Mouse (Mus musculus) brain, embryonic 18.5 days (tissue): ENCODE measurements around the gene Brms1l.

Experiments
- DNase-seq: peaks from one replicate; pipeline ENCODE4 v3.0.0-alpha.2; 2012; ENCODE audit warnings: low read depth, low spot score

The Brms1l gene

DNA sequence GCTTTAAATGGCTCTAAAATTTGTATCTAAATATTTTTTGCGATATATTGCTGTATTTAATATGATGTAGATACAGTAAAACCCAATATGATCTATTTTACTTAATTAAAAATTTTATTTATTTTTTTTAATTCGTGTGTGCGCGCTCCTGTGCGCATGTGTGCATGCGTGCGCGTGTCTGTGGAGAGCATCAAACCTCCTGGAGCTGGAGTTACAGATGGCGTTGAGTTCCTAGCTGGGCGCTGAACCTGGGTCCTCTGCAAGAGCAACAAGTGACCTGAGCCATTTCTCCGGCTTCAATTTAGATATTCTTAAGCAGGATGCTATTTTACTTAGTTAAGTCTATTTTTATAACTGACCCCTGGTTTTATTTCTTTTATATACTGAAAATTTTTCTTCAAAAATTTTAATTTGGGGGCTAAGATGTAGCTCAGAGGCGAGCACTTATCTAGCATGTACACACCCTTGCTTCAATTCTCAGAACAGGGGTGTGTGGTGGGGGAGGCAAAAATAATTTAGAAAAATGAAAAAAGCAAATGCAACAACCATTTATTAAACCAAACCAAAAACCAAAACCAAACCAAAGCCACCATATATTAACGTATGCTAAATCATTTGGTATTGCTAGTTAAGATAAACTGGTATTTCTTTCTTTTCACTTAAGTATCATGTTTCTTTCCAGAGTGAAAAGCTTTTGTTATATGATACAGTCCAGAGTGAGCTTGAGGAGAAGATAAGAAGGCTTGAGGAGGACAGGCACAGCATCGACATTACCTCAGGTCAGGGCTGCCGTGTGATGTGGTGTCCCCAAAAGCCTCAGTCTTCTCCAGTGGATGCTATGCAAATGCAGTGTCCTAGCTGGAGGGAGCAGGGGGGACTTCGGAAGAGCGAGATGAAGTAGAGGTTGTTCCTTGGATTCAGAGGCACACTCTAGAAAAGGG, 23.6 kb downstream of the Brms1l start:
- DNase-seq: no peak

DNA sequence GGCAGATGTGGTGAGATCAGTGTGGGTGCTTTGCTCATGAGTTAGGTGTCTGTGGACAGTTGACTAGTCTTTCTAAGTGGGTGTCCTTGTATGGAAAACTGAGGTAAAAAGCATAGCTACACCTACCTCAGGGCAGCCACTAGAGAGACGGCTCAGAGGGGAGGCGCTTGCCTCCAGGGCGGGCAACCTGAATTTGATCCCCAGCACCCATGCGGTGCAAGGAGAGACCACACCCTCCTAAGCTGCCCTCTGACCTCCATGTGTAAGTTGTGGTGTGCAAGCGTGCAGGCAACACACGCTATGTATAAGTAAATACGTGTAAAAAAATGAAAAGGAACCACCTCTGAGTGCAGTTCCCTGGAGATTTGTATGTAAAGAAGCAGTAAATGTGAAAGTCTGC, 24.5 kb downstream of the Brms1l start:
- no peak for DNase-seq

DNA sequence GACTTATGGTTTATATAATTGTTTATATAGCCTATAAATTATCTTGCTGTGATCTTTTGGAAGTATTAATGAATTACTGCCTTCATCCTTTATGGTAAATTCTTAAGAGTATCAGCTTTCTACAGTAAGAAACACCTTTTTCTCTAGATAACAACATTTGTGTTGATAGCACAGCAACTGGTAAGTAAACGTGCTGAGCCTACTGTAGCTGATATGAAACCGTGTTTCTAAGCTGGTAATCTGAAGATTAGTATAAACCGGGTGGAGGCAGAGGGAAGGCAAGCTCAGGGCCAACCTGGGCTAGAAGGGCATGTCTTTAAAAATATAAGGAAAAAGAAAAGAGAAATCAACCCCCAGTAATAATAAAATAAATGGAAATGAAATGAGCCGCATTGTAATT, 31.6 kb downstream of the Brms1l start:
- no peak for DNase-seq

DNA sequence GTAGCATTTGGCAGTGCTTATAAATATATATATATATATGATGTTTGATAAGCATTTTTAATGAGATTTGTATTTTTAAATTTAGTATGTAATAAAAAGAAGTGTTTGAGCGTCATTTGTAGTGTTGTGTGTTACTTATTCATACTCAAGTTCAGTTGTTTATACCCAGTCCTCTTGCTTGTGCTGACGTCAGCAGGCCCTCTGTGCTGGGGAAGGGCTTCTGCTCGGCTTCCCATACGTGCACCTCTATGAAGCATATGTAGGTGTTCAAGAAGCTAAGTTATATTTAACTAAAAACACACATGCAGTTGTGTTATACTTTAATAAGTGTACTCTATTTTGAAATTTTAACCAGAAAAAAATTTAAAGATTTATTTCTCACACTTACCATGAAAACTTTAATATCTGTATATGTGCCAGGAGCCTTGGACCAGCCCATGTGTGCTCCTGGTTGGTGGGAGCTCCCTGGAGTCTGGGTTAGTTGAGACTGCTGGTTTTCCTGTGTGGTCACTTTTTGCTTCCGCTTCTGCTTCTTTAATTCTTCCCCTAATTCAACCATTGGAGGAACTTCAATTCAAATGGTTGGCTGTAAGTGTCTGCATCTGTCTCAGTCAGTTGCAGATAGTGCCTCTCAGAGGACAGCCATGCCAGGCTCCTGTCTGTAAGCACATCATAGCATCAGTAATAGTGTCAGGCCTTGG, 33.6 kb downstream of the Brms1l start:
- no peak for DNase-seq

DNA sequence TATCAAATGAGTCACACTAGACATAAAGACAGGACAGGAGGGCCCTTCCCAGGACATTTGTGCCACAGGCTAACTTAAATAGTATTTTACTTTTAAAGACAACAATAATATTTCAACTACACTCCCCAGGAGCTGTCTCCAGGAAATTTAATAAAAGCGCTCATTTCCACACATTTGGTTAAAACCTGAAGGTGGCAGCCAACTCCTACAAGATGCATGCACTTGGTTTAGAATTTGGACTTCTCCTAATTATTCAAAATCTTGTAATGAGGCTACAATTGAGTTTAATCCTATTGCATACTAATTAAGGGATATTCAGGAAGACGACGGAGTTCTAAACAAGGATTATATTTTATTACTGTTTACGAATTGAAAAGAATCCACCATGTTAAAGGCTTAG, 49.3 kb downstream of the Brms1l start:
- no peak for DNase-seq

DNA sequence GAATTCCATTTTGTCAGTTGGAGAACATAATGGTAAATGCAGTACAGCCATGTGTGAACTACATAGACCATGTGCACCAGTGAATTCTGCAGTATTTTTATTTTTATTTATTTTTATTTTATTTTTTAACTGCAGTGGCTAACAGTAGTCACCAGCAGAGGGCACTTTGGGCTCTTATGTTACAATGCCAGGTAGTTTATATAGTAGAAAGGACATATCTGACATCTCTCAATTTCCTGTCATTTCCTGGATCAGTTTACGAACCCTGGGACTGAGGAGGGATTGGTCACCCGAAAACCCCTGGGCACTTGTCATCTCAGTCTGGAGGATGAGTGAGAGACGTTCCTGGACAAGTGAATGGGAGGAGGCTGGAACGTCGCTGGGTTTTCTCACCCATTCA, 52.4 kb downstream of the Brms1l start:
- DNase-seq: no peak

DNA sequence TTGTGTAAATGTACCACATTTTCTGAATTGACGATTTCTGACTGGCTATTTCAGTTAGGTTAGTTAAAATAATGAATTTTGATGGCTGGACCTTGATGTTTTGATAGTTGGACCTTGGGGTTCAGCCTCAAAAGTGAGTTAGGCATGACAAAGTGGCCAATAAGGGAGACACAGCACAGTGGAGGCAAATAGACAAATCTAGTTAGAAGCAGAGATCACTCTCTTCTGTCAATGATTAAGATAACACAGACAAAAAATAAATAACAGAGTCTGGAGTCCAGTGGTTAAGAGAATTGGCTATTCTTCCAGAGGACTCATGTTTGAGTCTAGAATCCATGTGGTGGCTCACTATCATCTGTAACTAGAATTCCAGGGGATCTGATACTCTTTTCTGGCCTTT, 68.7 kb downstream of the Brms1l start:
- DNase-seq: no peak

DNA sequence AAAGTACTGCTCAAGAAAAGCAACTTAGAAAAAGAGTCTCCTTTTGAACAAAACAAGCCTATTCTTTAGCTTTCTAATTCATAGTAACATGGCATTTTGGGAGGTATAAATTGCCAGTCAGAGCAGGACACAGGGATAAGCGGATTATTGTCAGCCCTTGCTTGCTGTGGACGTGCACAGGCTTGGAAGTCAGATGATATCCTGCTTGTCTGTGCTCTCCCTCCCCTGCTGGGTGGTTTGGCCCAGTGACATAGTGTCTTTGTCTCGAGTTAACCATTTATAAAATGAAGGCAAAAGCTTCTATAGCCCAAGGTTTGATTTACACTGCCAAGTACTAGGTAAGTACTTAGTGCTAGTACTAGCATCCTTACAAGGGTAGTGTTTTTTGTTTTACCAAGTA, 76.0 kb downstream of the Brms1l start:
- DNase-seq: no peak

DNA sequence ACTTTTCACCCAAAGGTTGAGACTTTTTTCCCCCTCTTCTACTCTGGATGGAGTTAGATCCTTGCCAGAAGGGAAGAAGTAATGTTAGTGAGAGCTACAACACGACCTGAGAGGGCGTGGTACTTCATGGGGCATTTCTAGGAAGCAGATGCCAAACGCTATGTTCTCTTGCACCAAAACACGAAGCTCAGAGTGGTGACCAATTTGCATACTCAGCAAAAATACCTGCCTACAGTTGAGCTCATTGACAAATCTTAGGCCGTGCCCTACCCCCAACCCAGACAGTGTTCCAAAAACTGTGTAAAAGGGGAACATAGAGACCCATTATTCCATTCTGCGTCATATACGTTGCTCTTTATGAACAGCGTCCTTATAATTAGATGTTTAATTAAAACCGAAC, 77.1 kb downstream of the Brms1l start:
- DNase-seq: no peak

DNA sequence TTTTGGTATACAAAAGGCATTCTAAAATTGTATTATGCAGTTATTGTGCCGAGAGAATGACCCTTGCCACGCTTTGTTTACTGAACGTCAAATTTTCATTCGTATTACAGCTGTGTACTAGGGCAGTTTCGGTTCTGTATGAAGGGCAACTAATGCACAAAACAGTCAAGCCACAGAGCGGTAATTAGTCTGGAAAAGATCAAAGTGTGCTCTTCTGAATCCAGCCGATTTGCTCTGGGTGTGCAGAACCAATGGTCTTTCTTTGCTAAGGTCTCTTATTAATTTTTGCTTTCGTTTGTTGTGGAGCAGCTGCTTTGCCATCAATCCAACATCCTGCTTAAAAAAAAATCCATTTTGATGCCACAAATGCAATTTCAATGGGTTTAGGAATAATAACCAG, 80.1 kb downstream of the Brms1l start:
- no peak for DNase-seq

DNA sequence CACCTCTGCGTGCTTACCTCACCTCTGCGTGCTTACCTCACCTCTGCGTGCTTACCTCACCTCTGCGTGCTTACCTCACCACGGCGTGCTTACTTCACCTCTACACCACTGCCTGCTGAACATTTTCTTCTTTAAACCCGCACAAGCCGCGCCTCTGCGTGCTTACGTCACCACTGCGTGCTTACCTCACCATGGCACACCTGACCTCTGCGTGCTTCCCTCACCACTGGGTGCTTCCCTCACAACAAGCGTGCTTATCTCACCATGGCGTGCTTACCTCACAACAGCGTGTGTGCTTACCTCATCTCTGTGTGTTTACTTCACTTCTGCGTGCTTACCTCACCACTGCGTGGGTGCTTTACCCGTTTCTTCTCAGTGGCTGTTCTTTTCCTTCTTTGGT, 80.9 kb downstream of the Brms1l start:
- no peak for DNase-seq
